ENCODE assay signal across 11 mouse cellular contexts in the genomic region with DNA sequence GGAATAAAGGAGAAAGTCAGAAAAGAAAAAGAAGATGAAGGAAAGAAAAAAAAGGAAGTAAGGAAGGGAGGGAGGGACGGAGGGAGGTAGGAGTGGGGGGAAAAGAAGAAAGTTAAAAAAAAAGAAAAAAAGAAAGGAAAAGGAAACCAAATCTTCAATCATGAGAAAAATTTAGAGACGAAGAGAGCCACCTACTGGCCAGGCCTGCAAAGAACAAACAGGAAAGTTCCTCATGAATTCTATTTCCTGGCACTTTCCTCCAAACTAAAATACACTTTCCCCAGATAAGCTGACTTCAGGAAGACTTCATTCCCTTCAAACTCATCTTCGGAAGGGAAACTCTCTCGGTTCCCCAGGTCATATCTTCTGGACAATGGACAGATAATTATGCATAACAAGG. TPM values are rescaled to one million over a fixed set of nuclear protein-coding genes. Genes with fewer than 3 reads are reported as not detected.
DNase-seq lines count a peak whose midpoint lies in the region; ATAC-seq and TF ChIP-seq lines count a peak whose summit lies in the region.
"Had no signal": no experiment of that assay in that cellular context is flagged by ENCODE, and none has a peak within 500 bp of the region (broad histone marks: within the 10 kb centered on the region; RNA-seq: fewer than 3 reads in every experiment).

No protein-coding gene starts in this region.

- H3K4me1 ChIP-seq in heart, postnatal 0 days (ENCODE audit: control insufficient read depth, insufficient read depth), result no peaks in the 10 kb centered on the region
- H3K4me1 ChIP-seq in heart, embryonic 10.5 days, result no peaks in the 10 kb centered on the region
- no peaks in the 10 kb centered on the region for H3K4me1 ChIP-seq in embryonic facial prominence, embryonic 10.5 days
- no peaks in the 10 kb centered on the region for H3K4me1 ChIP-seq in forebrain, embryonic 13.5 days
- no peaks in the 10 kb centered on the region for H3K4me1 ChIP-seq in forebrain, embryonic 16.5 days (replicated peaks; ENCODE audit: control insufficient read depth, insufficient read depth, low read length)
- H3K4me1 ChIP-seq: liver, embryonic 15.5 days had no signal

- no peak for ATAC-seq in heart, postnatal 0 days (ENCODE audit: insufficient read depth, low read depth)
- no peak for ATAC-seq in forebrain, embryonic 13.5 days
- no peak for ATAC-seq in forebrain, embryonic 16.5 days

- no peaks in the 10 kb centered on the region for H3K9me3 ChIP-seq in heart, postnatal 0 days (replicated peaks; ENCODE audit: control insufficient read depth, low read length)
- H3K9me3 ChIP-seq in heart, embryonic 10.5 days, result no peaks in the 10 kb centered on the region
- H3K9me3 ChIP-seq in embryonic facial prominence, embryonic 10.5 days, result no peaks in the 10 kb centered on the region
- H3K9me3 ChIP-seq in forebrain, embryonic 13.5 days (replicated peaks), result no peaks in the 10 kb centered on the region
- no peaks in the 10 kb centered on the region for H3K9me3 ChIP-seq in forebrain, embryonic 16.5 days (ENCODE audit: control insufficient read depth, low read length)
- H3K9me3 ChIP-seq: liver, embryonic 15.5 days had no signal

- 17% methylated on average over 4 of the region's 4 CpGs for WGBS in heart, postnatal 0 days
- 15% methylated on average over 4 of the region's 4 CpGs for WGBS in heart, embryonic 10.5 days
- WGBS in embryonic facial prominence, embryonic 10.5 days, result 31% methylated on average over 4 of the region's 4 CpGs
- 23% methylated on average over 4 of the region's 4 CpGs for WGBS in forebrain, embryonic 13.5 days
- 29% methylated on average over 4 of the region's 4 CpGs for WGBS in forebrain, embryonic 16.5 days

- no peak for DNase-seq in heart, postnatal 0 days (ENCODE audit: low spot score)
- DNase-seq in heart, embryonic 10.5 days (ENCODE audit: low spot score), result no peak
- DNase-seq in ovary, postnatal 14 days (ENCODE audit: low spot score), result peak; percentile 3
- no peak for DNase-seq in ovary, postnatal 36 days (ENCODE audit: low spot score)
- peak; percentile 22 for DNase-seq in embryonic facial prominence, embryonic 10.5 days (ENCODE audit: low spot score)
- DNase-seq in lung, postnatal 14 days, result peak; percentile 22

- no peaks in the 10 kb centered on the region for H3K27me3 ChIP-seq in heart, postnatal 0 days (ENCODE audit: control insufficient read depth, insufficient read depth, low read length)
- H3K27me3 ChIP-seq in heart, embryonic 10.5 days (ENCODE audit: insufficient read depth, poor library complexity, severe bottlenecking), result no peaks in the 10 kb centered on the region
- H3K27me3 ChIP-seq in embryonic facial prominence, embryonic 10.5 days (replicated peaks; ENCODE audit: low read depth, poor library complexity, severe bottlenecking), result no peaks in the 10 kb centered on the region
- H3K27me3 ChIP-seq in forebrain, embryonic 13.5 days, result no peaks in the 10 kb centered on the region
- no peaks in the 10 kb centered on the region for H3K27me3 ChIP-seq in forebrain, embryonic 16.5 days (replicated peaks; ENCODE audit: control insufficient read depth, insufficient read depth, low read length)
- H3K27me3 ChIP-seq: liver, embryonic 15.5 days had no signal

- no peak for TF ChIP-seq EP300 in heart, postnatal 0 days (IDR thresholded peaks at IDR 0.05; ENCODE audit: low read depth)

- H3K36me3 ChIP-seq in heart, postnatal 0 days (replicated peaks; ENCODE audit: control insufficient read depth, insufficient read depth, low read length), result no peaks in the 10 kb centered on the region
- H3K36me3 ChIP-seq in heart, embryonic 10.5 days, result no peaks in the 10 kb centered on the region
- no peaks in the 10 kb centered on the region for H3K36me3 ChIP-seq in embryonic facial prominence, embryonic 10.5 days (replicated peaks)
- H3K36me3 ChIP-seq in forebrain, embryonic 13.5 days (ENCODE audit: poor library complexity, severe bottlenecking), result no peaks in the 10 kb centered on the region
- no peaks in the 10 kb centered on the region for H3K36me3 ChIP-seq in forebrain, embryonic 16.5 days (ENCODE audit: control insufficient read depth, insufficient read depth)
- H3K36me3 ChIP-seq: liver, embryonic 15.5 days had no signal

- H3K4me3 ChIP-seq in heart, postnatal 0 days (ENCODE audit: low read depth, low read length), result no peak overlapping the region
- no peak overlapping the region for H3K4me3 ChIP-seq in heart, embryonic 10.5 days
- no peak overlapping the region for H3K4me3 ChIP-seq in embryonic facial prominence, embryonic 10.5 days
- no peak overlapping the region for H3K4me3 ChIP-seq in forebrain, embryonic 13.5 days
- H3K4me3 ChIP-seq in forebrain, embryonic 16.5 days (replicated peaks; ENCODE audit: low read length), result no peak overlapping the region
- H3K4me3 ChIP-seq: liver, embryonic 15.5 days had no signal

- no peak overlapping the region for H3K27ac ChIP-seq in heart, postnatal 0 days (ENCODE audit: low read depth)
- no peak overlapping the region for H3K27ac ChIP-seq in heart, embryonic 10.5 days
- no peak overlapping the region for H3K27ac ChIP-seq in embryonic facial prominence, embryonic 10.5 days (replicated peaks)
- no peak overlapping the region for H3K27ac ChIP-seq in forebrain, embryonic 13.5 days
- H3K27ac ChIP-seq in forebrain, embryonic 16.5 days (ENCODE audit: low read length), result no peak overlapping the region
- H3K27ac ChIP-seq: liver, embryonic 15.5 days had no signal

- no peak overlapping the region for H3K4me2 ChIP-seq in heart, postnatal 0 days (ENCODE audit: low read depth, low read length)
- no peak overlapping the region for H3K4me2 ChIP-seq in forebrain, embryonic 13.5 days
- H3K4me2 ChIP-seq in forebrain, embryonic 16.5 days (ENCODE audit: low read length), result no peak overlapping the region
- H3K4me2 ChIP-seq: liver, embryonic 15.5 days had no signal

- no peak overlapping the region for H3K9ac ChIP-seq in heart, postnatal 0 days (replicated peaks; ENCODE audit: low read depth, low read length)
- no peak overlapping the region for H3K9ac ChIP-seq in forebrain, embryonic 13.5 days
- no peak overlapping the region for H3K9ac ChIP-seq in forebrain, embryonic 16.5 days (replicated peaks; ENCODE audit: low read depth, low read length)
- H3K9ac ChIP-seq: liver, embryonic 15.5 days had no signal

- peak; percentile 37 for TF ChIP-seq CTCF in heart, postnatal 0 days (IDR thresholded peaks at IDR 0.05; ENCODE audit: low read depth)

RNA-seq across cellular contexts. Expression of a gene that starts 3.3 kb away (rescaled TPM):
- total RNA-seq in heart, postnatal 0 days (2014; rRNA removed; ENCODE audit: low replicate concordance), result not detected in 2 replicates
- polyA plus RNA-seq in heart, postnatal 0 days (2015; fragmentation: Nextera tagmentation; extraction: Ambion mirVana), result not detected in 2 replicates
- polyA plus RNA-seq in heart, embryonic 10.5 days (2016; fragmentation: Nextera tagmentation; extraction: Ambion mirVana), result not detected in 2 replicates
- polyA plus RNA-seq in embryonic facial prominence, embryonic 10.5 days (2016; fragmentation: Nextera tagmentation; extraction: Ambion mirVana), result not detected in 2 replicates
- polyA plus RNA-seq in forebrain, embryonic 13.5 days (2015; fragmentation: Nextera tagmentation; extraction: Ambion mirVana), result not detected in 2 replicates
- polyA plus RNA-seq in forebrain, embryonic 16.5 days (2015; fragmentation: Nextera tagmentation; extraction: Ambion mirVana), result not detected in 2 replicates
- total RNA-seq: adrenal gland, adult 18-20 months had no signal
- polyA plus RNA-seq: liver, embryonic 15.5 days; small intestine, adult 2 months had no signal

RNA-seq across cellular contexts. Expression of a gene that starts 4.8 kb away (rescaled TPM):
- not detected in 2 replicates for total RNA-seq in heart, postnatal 0 days (2014; rRNA removed; ENCODE audit: low replicate concordance)
- not detected in 2 replicates for polyA plus RNA-seq in heart, postnatal 0 days (2015; fragmentation: Nextera tagmentation; extraction: Ambion mirVana)
- not detected in 2 replicates for polyA plus RNA-seq in heart, embryonic 10.5 days (2016; fragmentation: Nextera tagmentation; extraction: Ambion mirVana)
- polyA plus RNA-seq in embryonic facial prominence, embryonic 10.5 days (2016; fragmentation: Nextera tagmentation; extraction: Ambion mirVana), result not detected in 2 replicates
- polyA plus RNA-seq in forebrain, embryonic 13.5 days (2015; fragmentation: Nextera tagmentation; extraction: Ambion mirVana), result not detected in 2 replicates
- not detected in 2 replicates for polyA plus RNA-seq in forebrain, embryonic 16.5 days (2015; fragmentation: Nextera tagmentation; extraction: Ambion mirVana)
- total RNA-seq: adrenal gland, adult 18-20 months had no signal
- polyA plus RNA-seq: liver, embryonic 15.5 days; small intestine, adult 2 months had no signal

RNA-seq across cellular contexts. Expression of a gene that starts 10.8 kb away (rescaled TPM):
- not detected in 2 replicates for total RNA-seq in heart, postnatal 0 days (2014; rRNA removed; ENCODE audit: low replicate concordance)
- not detected in 2 replicates for polyA plus RNA-seq in heart, postnatal 0 days (2015; fragmentation: Nextera tagmentation; extraction: Ambion mirVana)
- not detected in 2 replicates for polyA plus RNA-seq in heart, embryonic 10.5 days (2016; fragmentation: Nextera tagmentation; extraction: Ambion mirVana)
- not detected in 2 replicates for polyA plus RNA-seq in embryonic facial prominence, embryonic 10.5 days (2016; fragmentation: Nextera tagmentation; extraction: Ambion mirVana)
- polyA plus RNA-seq in forebrain, embryonic 13.5 days (2015; fragmentation: Nextera tagmentation; extraction: Ambion mirVana), result not detected in 2 replicates
- not detected in 2 replicates for polyA plus RNA-seq in forebrain, embryonic 16.5 days (2015; fragmentation: Nextera tagmentation; extraction: Ambion mirVana)
- total RNA-seq: adrenal gland, adult 18-20 months had no signal
- polyA plus RNA-seq: liver, embryonic 15.5 days; small intestine, adult 2 months had no signal

RNA-seq across cellular contexts. Expression of a gene that starts 11.1 kb away (rescaled TPM):
- not detected in 2 replicates for total RNA-seq in heart, postnatal 0 days (2014; rRNA removed; ENCODE audit: low replicate concordance)
- polyA plus RNA-seq in heart, postnatal 0 days (2015; fragmentation: Nextera tagmentation; extraction: Ambion mirVana), result not detected in 2 replicates
- not detected in 2 replicates for polyA plus RNA-seq in heart, embryonic 10.5 days (2016; fragmentation: Nextera tagmentation; extraction: Ambion mirVana)
- not detected in 2 replicates for polyA plus RNA-seq in embryonic facial prominence, embryonic 10.5 days (2016; fragmentation: Nextera tagmentation; extraction: Ambion mirVana)
- not detected in 2 replicates for polyA plus RNA-seq in forebrain, embryonic 13.5 days (2015; fragmentation: Nextera tagmentation; extraction: Ambion mirVana)
- not detected in 2 replicates for polyA plus RNA-seq in forebrain, embryonic 16.5 days (2015; fragmentation: Nextera tagmentation; extraction: Ambion mirVana)
- total RNA-seq: adrenal gland, adult 18-20 months had no signal
- polyA plus RNA-seq: liver, embryonic 15.5 days; small intestine, adult 2 months had no signal

RNA-seq across cellular contexts. Expression of a gene that starts 14.5 kb away (rescaled TPM):
- not detected in 2 replicates for total RNA-seq in heart, postnatal 0 days (2014; rRNA removed; ENCODE audit: low replicate concordance)
- not detected in 2 replicates for polyA plus RNA-seq in heart, postnatal 0 days (2015; fragmentation: Nextera tagmentation; extraction: Ambion mirVana)
- polyA plus RNA-seq in heart, embryonic 10.5 days (2016; fragmentation: Nextera tagmentation; extraction: Ambion mirVana), result not detected in 2 replicates
- not detected in 2 replicates for polyA plus RNA-seq in embryonic facial prominence, embryonic 10.5 days (2016; fragmentation: Nextera tagmentation; extraction: Ambion mirVana)
- not detected in 2 replicates for polyA plus RNA-seq in forebrain, embryonic 13.5 days (2015; fragmentation: Nextera tagmentation; extraction: Ambion mirVana)
- polyA plus RNA-seq in forebrain, embryonic 16.5 days (2015; fragmentation: Nextera tagmentation; extraction: Ambion mirVana), result not detected in 2 replicates
- total RNA-seq: adrenal gland, adult 18-20 months had no signal
- polyA plus RNA-seq: liver, embryonic 15.5 days; small intestine, adult 2 months had no signal

Comparison
In these comparisons a context has a peak if more than half of its experiments do, and no peak if none do; other contexts are left out.
1. DNase-seq: peak in ovary, postnatal 14 days (single experiment), embryonic facial prominence, embryonic 10.5 days (single experiment) and lung, postnatal 14 days (single experiment); none in heart, postnatal 0 days (single experiment), heart, embryonic 10.5 days (single experiment) and ovary, postnatal 36 days (single experiment).